Mouse (Mus musculus): ENCODE results near the gene Pno1.
"Not testable (repeated sequence)": the region's sequence is repeated elsewhere in the genome, so short reads cannot be mapped to it uniquely, and the experiment has no call there.

Pno1 gene

GRCm38 (mm10) chr11:17211258-17212140 is at the start of gene Pno1:
Pno1 (minus strand) TSS chr11:17211568.
- DNase-seq, result peak; percentile 97 to 98

GRCm38 (mm10) chr11:17257861-17258260 is 46.5 kb upstream of the Pno1 start:
- DNase-seq, result peak; percentile 47 to 52

GRCm38 (mm10) chr11:17257443-17257842 is 46.1 kb upstream of the Pno1 start, which contains the start of gene C1d:
C1d (plus strand) TSS chr11:17257579.
- DNase-seq, result peak; percentile 99

- DNase-seq, result peak; percentile 37 to 43
Observed at GRCm38 (mm10) chr11:17256813-17257365, 45.5 kb upstream of the Pno1 start.

- no peak for DNase-seq
Observed at GRCm38 (mm10) chr11:17248715-17249114, 37.3 kb upstream of the Pno1 start.

- not testable (repeated sequence) for DNase-seq
Observed at GRCm38 (mm10) chr11:17238598-17238997, 27.2 kb upstream of the Pno1 start.

- DNase-seq, result no peak
Observed at GRCm38 (mm10) chr11:17236449-17237037, 25.2 kb upstream of the Pno1 start.

GRCm38 (mm10) chr11:17232792-17233191 is 21.4 kb upstream of the Pno1 start:
- DNase-seq, result no peak

- DNase-seq, result no peak
Observed at GRCm38 (mm10) chr11:17221126-17221525, 9.8 kb upstream of the Pno1 start.

- no peak for DNase-seq
Observed at GRCm38 (mm10) chr11:17215475-17215874, 4.1 kb upstream of the Pno1 start.

GRCm38 (mm10) chr11:17212903-17213509 is 1.6 kb upstream of the Pno1 start:
- no peak for DNase-seq

- no peak for DNase-seq
Observed at GRCm38 (mm10) chr11:17212141-17212495, 750 bp upstream of the Pno1 start.

GRCm38 (mm10) chr11:17202481-17202880 is 8.9 kb downstream of the Pno1 start:
- no peak for DNase-seq

- peak in 1 of 2 experiments; percentile 7 for DNase-seq
Observed at GRCm38 (mm10) chr11:17200936-17201335, 10.4 kb downstream of the Pno1 start.

- DNase-seq, result no peak
Observed at GRCm38 (mm10) chr11:17199840-17200501, 11.4 kb downstream of the Pno1 start.

- no peak for DNase-seq
Observed at GRCm38 (mm10) chr11:17199170-17199569, 12.2 kb downstream of the Pno1 start.

GRCm38 (mm10) chr11:17192151-17192844 is 19.1 kb downstream of the Pno1 start:
- no peak for DNase-seq

- DNase-seq, result no peak
Observed at GRCm38 (mm10) chr11:17188786-17189185, 22.6 kb downstream of the Pno1 start.

GRCm38 (mm10) chr11:17187649-17188048 is 23.7 kb downstream of the Pno1 start:
- no peak for DNase-seq

- no peak for DNase-seq
Observed at GRCm38 (mm10) chr11:17183165-17183564, 28.2 kb downstream of the Pno1 start.

GRCm38 (mm10) chr11:17181807-17182206 is 29.6 kb downstream of the Pno1 start, which contains the start of gene Wdr92:
Wdr92 (plus strand) TSS chr11:17182107.
- DNase-seq, result no peak

- no peak for DNase-seq
Observed at GRCm38 (mm10) chr11:17180753-17181152, 30.6 kb downstream of the Pno1 start.

Data from cerebellum, postnatal 14 days (tissue).